Mouse (Mus musculus) liver, embryonic 16.5 days (tissue): ENCODE results near the gene Scnn1b. TPM values are rescaled to one million over a fixed set of nuclear protein-coding genes. Genes with fewer than 3 reads are reported as not detected.

Experiments
- ATAC-seq: fragments of 200-750 bp; cut with Nextera tagmentation; 2 replicates; pipeline ENCODE4 v1.8.0; 2017; ENCODE audit warnings: low read depth, mild to moderate bottlenecking, moderate number of reproducible peaks, moderate library complexity
- H3K27ac ChIP-seq: fragments of 300-500 bp; sonication (generic); 2 replicates; pipeline ENCODE4 v1.5.1; 2014; ENCODE audit warnings: mild to moderate bottlenecking, low read length
- H3K27me3 ChIP-seq: fragments of 300-500 bp; sonication (generic); 2 replicates; pipeline ENCODE4 v1.6.1; 2014; ENCODE audit warnings: low read depth, low read length, mixed read lengths; ENCODE audit not compliant: control insufficient read depth, insufficient read depth
- H3K36me3 ChIP-seq: fragments of 300-500 bp; sonication (generic); 2 replicates; pipeline ENCODE4 v1.6.1; 2014; ENCODE audit warnings: mild to moderate bottlenecking; ENCODE audit not compliant: control insufficient read depth, insufficient read depth
- H3K4me1 ChIP-seq: fragments of 300-500 bp; sonication (generic); 2 replicates; pipeline ENCODE4 v1.6.1; 2014; ENCODE audit warnings: low read depth, low read length, mixed read lengths; ENCODE audit not compliant: control insufficient read depth
- H3K4me2 ChIP-seq: fragments of 300-500 bp; sonication (generic); 2 replicates; pipeline ENCODE4 v1.6.1; 2014; ENCODE audit warnings: low read depth, low read length, mixed read lengths
- H3K4me3 ChIP-seq: fragments of 300-500 bp; sonication (generic); 2 replicates; pipeline ENCODE4 v1.5.1; 2014; ENCODE audit warnings: low read depth, mild to moderate bottlenecking, low read length
- H3K9ac ChIP-seq: fragments of 300-500 bp; sonication (generic); 2 replicates; pipeline ENCODE4 v1.6.1; 2014; ENCODE audit warnings: low read depth, low read length
- H3K9me3 ChIP-seq: fragments of 300-500 bp; sonication (generic); replicated peaks from 2 replicates; pipeline ENCODE4 v1.6.1; 2016; ENCODE audit warnings: low read length; ENCODE audit not compliant: control insufficient read depth
- WGBS: fragments of 180-500 bp; shearing (Covaris S2); extraction: QIAGEN DNeasy Blood & Tissue Kit; methylation state at CpG from one replicate; pipeline ENCODE4 v1.1.7; 2014; ENCODE audit not compliant: insufficient replicate concordance; 5-methylcytosine and 5-hydroxymethylcytosine counted together
- polyA plus RNA-seq: library from polyadenylated mRNA; unstranded; fragments of >200 nt; fragmentation: Nextera tagmentation; extraction: Ambion mirVana; gene quantifications from 2 replicates; pipeline ENCODE4 v1.2.1, GENCODE M21; 2015

Gene Scnn1b
- polyA plus RNA-seq, 1 experiment from 2014 or later = not detected

DNA sequence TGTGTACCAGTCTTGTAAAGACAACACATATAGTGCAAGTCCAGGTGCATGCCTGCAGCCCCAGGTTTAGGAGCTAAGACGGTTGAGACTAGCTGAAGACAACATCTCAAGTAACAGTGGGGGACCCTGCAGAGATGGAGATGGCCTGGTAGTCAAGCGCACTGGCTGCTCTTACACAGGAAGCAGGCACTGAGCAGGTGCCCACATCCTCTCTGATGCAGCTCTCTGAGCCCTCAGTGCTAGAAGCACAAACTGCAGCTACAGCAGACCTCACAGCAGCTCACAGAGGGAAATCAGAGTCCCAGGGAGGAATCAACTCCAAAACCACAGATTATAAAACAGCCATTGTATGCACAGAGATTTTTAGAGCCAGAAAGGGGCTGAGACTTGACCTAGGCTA is 69.5 kb downstream of the Scnn1b start:
- no peaks in the 10 kb centered on the region for H3K27me3 ChIP-seq
- no peak overlapping the region for H3K4me3 ChIP-seq
- no peak for ATAC-seq
- no peaks in the 10 kb centered on the region for H3K36me3 ChIP-seq
- 69% methylated on average over 2 of the region's 2 CpGs for WGBS
- H3K4me2 ChIP-seq = no peak overlapping the region
- H3K9ac ChIP-seq = no peak overlapping the region
- no peaks in the 10 kb centered on the region for H3K4me1 ChIP-seq
- H3K9me3 ChIP-seq = no peaks in the 10 kb centered on the region
- no peak overlapping the region for H3K27ac ChIP-seq

DNA sequence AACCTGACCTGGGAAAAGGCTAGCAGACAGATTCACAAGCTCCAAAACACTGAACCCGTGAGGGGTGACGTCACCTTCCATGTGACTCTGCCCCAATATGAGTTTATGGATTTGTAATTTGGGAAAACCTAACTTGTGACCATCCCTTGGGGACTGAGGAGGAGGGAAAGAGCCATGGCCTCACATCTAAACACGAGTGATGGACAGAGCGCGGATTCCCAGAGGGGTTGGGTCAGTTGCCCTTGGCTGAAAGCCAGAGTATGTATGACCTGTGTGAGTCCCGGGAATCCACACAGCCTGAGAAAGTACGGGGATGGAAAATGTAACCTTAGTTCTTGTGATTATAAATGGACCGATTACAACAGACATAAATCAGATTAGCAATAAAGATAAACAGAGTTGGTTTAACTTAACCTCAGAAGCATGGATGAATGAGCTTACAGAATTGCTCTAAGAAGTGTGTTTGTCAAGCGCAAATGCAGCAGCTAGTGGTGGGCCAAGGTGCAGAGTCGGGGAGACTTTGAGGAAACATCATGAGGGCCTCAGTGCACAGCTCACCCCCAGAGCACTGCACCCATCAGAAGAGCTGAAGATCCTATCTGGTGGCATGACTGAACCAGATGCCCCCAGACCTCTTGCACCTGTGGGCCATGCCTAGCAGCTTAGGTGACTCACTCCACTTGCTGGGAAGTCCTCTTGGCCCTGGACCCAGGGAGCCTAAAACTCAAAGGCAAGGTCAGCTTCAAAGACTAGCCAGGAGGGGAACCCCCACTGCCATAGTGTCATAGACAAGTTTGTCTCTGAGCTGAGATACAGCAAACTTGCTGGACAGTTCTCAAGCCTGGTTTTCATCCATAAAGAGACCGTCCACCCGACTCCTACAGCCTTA is 71.3 kb downstream of the Scnn1b start:
- Histone ChIP-seq H3K9ac (no peak overlapping the region), H3K4me2 (no peak overlapping the region), H3K9me3 (no peaks in the 10 kb centered on the region), H3K27me3 (no peaks in the 10 kb centered on the region), H3K4me1 (peaks cover 4% of the 10 kb centered on the region; the same call in 1 of the 2 replicates), H3K4me3 (no peak overlapping the region), H3K36me3 (no peaks in the 10 kb centered on the region), H3K27ac (no peak overlapping the region)
- no peak for ATAC-seq
- 69% methylated on average over 12 of the region's 12 CpGs for WGBS

DNA sequence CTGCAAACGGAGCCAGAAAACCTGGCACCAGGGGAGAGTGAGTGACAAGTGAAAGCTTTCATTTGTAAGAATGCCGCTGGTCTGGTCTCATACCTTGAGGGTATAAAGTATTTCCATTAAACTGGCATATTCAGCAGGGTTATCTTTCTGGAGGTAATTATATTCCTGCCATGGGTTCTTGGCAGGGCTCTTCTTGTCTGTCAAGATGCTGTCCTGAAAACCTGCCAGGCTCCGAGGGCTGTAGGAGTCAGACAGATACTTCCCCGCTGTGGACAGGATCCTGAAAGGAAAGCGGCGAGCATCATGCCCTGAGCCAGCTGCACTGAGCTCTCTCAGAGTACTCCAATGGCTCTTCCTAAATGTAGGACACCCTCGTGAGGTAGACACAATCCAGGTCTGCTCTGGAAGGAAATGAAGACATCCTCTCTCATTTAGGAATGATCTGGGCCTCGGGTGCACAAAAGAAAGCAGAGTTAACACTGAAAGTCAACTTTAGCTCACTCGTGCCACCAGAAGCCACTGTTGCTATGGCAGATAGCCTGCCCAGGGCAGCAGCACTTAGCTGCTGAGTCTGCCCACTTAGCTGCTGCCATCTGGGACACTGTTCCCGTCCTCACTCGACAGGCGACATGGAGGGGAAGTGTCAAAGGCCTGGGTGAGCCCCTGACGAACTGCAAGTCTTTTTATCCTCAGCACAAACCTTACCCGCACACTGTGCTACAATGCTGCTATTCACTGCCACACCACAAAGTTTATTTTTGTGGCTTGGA is 72.2 kb downstream of the Scnn1b start:
- ATAC-seq = no peak
- Histone ChIP-seq H3K4me3 (no peak overlapping the region), H3K4me2 (no peak overlapping the region), H3K4me1 (peaks cover 4% of the 10 kb centered on the region; the same call in 1 of the 2 replicates), H3K27ac (no peak overlapping the region), H3K36me3 (no peaks in the 10 kb centered on the region), H3K9me3 (no peaks in the 10 kb centered on the region), H3K27me3 (no peaks in the 10 kb centered on the region), H3K9ac (no peak overlapping the region)
- WGBS = 73% methylated on average over 14 of the region's 14 CpGs

DNA sequence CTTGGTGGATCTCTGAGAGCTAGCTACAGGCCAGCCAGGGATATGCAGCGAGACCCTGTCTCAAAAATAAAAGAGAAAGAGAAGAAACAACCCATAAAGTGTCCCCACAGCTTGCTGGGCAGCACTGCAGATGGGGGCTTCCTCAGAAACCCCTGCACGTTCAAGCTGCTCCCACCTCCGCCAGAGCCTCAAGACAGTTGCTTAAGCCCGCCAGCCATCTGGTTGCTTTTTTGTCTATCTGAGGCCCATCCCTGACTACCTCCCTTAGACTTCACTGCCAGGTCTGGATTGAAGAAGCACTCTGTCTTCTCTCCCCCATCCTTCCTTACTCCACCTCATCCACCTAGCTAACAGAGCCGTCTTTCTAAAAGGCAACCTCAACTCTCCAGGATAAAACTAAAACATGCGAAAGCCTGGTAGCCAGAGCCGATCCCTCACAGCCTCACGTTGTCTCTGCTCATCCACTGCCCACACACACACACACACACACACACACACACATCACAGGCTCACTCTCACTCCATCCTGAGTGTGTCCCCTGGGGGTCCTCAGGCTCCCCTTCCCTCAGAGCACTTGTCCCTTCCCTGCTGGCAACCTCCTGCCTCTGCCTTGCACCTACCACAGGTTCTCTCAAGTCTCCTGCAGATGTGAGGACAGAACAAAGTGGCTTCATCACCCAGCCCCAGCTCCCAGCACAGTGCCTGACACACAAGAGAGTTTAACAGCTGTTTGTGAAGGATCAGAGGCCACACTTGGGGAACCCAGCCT is 73.5 kb downstream of the Scnn1b start:
- H3K4me1 ChIP-seq = peaks cover 4% of the 10 kb centered on the region; the same call in 1 of the 2 replicates
- H3K27ac ChIP-seq = no peak overlapping the region
- ATAC-seq = no peak
- H3K36me3 ChIP-seq = no peaks in the 10 kb centered on the region
- no peak overlapping the region for H3K4me2 ChIP-seq
- no peaks in the 10 kb centered on the region for H3K27me3 ChIP-seq
- no peak overlapping the region for H3K9ac ChIP-seq
- H3K4me3 ChIP-seq = no peak overlapping the region
- H3K9me3 ChIP-seq = no peaks in the 10 kb centered on the region
- WGBS = 74% methylated on average over 8 of the region's 8 CpGs

DNA sequence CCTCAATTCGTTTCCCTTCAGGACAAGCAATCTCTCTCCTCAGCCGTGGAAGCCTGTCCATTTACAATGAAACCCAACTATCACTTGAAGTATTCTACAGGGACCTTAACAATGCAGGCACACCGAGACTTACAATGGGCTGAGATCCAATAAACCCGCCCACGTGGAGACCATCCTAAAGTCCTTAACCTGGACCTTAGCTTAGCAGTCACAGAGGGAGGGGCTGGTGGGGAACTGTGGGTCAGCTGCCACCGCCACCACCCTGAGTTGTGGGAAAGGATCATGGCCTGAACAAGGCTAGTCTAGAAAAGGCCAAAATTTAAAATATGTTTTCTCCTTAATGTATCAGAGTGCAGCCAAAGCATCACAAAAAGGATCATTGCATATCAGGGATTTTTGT is 74.4 kb downstream of the Scnn1b start:
- 69% methylated on average over 6 of the region's 6 CpGs for WGBS
- no peak overlapping the region for H3K4me2 ChIP-seq
- no peak overlapping the region for H3K27ac ChIP-seq
- H3K9ac ChIP-seq = no peak overlapping the region
- no peak for ATAC-seq
- H3K4me3 ChIP-seq = no peak overlapping the region
- peaks cover 4% of the 10 kb centered on the region; the same call in 1 of the 2 replicates for H3K4me1 ChIP-seq
- no peaks in the 10 kb centered on the region for H3K36me3 ChIP-seq
- no peaks in the 10 kb centered on the region for H3K9me3 ChIP-seq
- H3K27me3 ChIP-seq = no peaks in the 10 kb centered on the region

DNA sequence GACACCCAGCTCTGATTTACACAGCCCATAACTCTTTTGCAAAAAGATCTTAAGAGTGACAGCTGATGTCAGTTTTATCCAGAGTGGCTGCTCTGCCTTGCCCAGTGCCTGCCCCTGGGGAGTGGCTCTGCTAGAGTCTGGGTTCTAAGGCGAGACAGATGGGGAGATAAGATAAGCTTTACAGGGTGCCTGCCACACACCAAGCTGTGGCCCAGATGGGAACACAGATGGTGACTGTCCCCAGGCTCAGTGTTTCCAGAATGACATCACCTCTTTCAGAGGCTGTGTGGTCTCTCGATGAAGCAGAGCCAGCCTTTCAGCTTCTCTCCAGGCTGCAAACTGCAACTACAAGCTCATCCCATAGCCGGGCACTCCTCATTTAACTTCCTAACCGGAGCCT is 74.9 kb downstream of the Scnn1b start:
- Histone ChIP-seq H3K27me3 (no peaks in the 10 kb centered on the region), H3K9ac (no peak overlapping the region), H3K9me3 (no peaks in the 10 kb centered on the region), H3K4me2 (no peak overlapping the region), H3K36me3 (no peaks in the 10 kb centered on the region), H3K4me1 (peaks cover 4% of the 10 kb centered on the region; the same call in 1 of the 2 replicates), H3K4me3 (no peak overlapping the region), H3K27ac (no peak overlapping the region)
- peak; percentile 78 for ATAC-seq
- 29% methylated on average over 4 of the region's 4 CpGs for WGBS

DNA sequence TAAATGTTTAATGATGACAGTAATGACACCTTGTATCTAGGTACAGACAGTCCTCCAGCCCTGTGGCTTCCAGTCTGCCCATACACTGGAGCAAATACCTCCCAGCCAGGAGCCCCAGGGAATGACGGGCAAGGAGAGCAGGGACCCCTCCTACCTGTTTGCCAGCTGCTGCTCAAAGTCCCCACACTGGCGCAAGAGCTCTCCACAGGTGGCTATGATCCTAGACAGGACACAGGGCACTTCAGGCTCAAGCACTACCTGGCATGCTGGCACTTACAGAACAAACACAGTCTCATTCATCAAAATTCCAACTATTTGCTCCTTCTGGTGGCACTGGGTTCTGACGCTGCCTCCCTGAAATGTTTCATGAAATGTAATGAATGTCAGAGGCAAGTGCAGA is 76.2 kb downstream of the Scnn1b start:
- H3K27ac ChIP-seq = no peak overlapping the region
- no peaks in the 10 kb centered on the region for H3K27me3 ChIP-seq
- peaks cover 4% of the 10 kb centered on the region; the same call in 1 of the 2 replicates for H3K4me1 ChIP-seq
- H3K9ac ChIP-seq = no peak overlapping the region
- no peaks in the 10 kb centered on the region for H3K9me3 ChIP-seq
- H3K4me2 ChIP-seq = no peak overlapping the region
- no peaks in the 10 kb centered on the region for H3K36me3 ChIP-seq
- ATAC-seq = no peak
- WGBS = 73% methylated on average over 3 of the region's 3 CpGs
- H3K4me3 ChIP-seq = no peak overlapping the region

DNA sequence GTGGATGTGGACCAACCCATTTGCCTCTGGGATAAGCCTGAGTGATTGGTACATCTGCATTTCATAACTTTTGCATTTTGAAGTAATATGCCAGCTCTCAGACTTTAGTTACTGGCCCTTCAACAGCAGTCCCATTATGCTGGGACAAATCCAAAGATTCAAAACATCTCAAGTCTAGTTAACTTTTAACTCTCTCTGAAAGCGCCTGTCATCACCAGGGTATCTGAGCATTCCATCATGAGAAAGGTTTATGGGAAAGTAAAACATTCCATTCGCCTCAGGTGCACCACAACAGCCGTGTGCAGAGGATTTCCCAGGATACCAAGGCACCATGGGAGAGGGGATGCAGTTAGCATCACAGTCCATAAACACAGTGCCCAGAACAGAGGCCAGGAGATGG is 76.8 kb downstream of the Scnn1b start:
- no peak overlapping the region for H3K27ac ChIP-seq
- H3K4me1 ChIP-seq = peaks cover 4% of the 10 kb centered on the region; the same call in 1 of the 2 replicates
- H3K9me3 ChIP-seq = no peaks in the 10 kb centered on the region
- no peak overlapping the region for H3K4me2 ChIP-seq
- 67% methylated on average over 3 of the region's 3 CpGs for WGBS
- ATAC-seq = no peak
- no peak overlapping the region for H3K4me3 ChIP-seq
- H3K27me3 ChIP-seq = no peaks in the 10 kb centered on the region
- H3K36me3 ChIP-seq = no peaks in the 10 kb centered on the region
- no peak overlapping the region for H3K9ac ChIP-seq
